Mouse (Mus musculus) Patski (cell line): Measurements from ENCODE around the gene Mmp14. TPM values are rescaled to one million over a fixed set of nuclear protein-coding genes. Genes with fewer than 3 reads are reported as not detected.

Experiments
- ATAC-seq: fragments of 100-300 bp; one replicate; pipeline ENCODE4 v1.8.0; 2021
- CTCF ChIA-PET: fragments of 350-600 bp; sonication (Branson Sonifier 250); formaldehyde crosslinking; loops from one replicate; lab custom pipeline; 2022; ENCODE audit warnings: inconsistent platforms; lab: Charles Lee
- POLR2A ChIA-PET: fragments of 350-600 bp; sonication (Branson Sonifier 250); formaldehyde crosslinking; loops from one replicate; lab custom pipeline; 2022; ENCODE audit warnings: antibody characterized with exemption, inconsistent platforms; lab: Charles Lee
- DNase-seq: peaks from one replicate; pipeline ENCODE4 v3.0.0-alpha.2; 2011; ENCODE audit warnings: low read depth, low spot score
- H3K27me3 ChIP-seq: fragments of 371-371 bp; one replicate; pipeline ENCODE4 v1.5.1; 2021
- CTCF ChIP-seq: fragments of 100-300 bp; IDR thresholded peaks from one replicate; pipeline ENCODE4 v1.5.1; 2021
- in situ Hi-C: fragments of 300-500 bp; cut with MboI; formaldehyde crosslinking; loops from 3 replicates; pipeline ENCODE4 v1.11.1; 2018; ENCODE audit warnings: low pct_unique_long_range_greater_than_20kb, mixed read lengths
- polyA plus RNA-seq: library from polyadenylated mRNA; unstranded; gene quantifications from one replicate; pipeline ENCODE4 v1.2.3, GENCODE M21; 2021

The Mmp14 gene
- polyA plus RNA-seq, 1 experiment from 2014 or later, result 35.9 TPM

GRCm38 (mm10) chr14:54443712-54444618 lies 12.6 kb downstream of the Mmp14 start:
- no peak for TF ChIP-seq CTCF
- H3K27me3 ChIP-seq, result no peaks in the 10 kb centered on the region
- ChIA-PET POLR2A (interaction anchor here (0.6 kb wide), 1 partner anchor 76 kb away, joined by 4 read pairs; no protein-coding TSS in a partner anchor), CTCF (interaction anchor here (1.0 to 2.2 kb wide), 2 partner anchors 205 to 253 kb away, joined by 3 to 5 read pairs; no protein-coding TSS in a partner anchor)
- in situ Hi-C loops, result no loop called here
- ATAC-seq (no peak), DNase-seq (no peak)

DNA sequence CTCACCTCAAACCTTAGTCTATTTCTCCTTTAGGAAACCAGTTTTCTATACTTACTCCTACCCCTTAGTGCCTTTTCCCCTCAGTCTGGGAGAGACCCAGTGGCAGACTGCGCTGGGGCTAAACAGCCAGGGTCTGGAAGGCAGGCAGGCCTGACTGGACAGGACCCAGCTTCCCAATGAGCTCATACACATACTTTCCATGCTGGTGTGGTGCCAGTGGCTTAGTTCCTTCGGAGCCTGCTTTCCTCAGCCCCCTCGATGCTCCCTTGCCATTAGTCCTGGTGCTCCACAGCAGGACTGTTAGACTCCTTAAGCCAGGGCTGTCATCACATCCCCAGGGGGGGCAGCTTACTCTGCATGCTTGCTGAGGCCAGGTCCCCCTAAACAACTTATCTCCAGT lies 14.1 kb downstream of the Mmp14 start:
- DNase-seq (no peak), ATAC-seq (peak; percentile 52)
- no peaks in the 10 kb centered on the region for H3K27me3 ChIP-seq
- CTCF ChIA-PET, result interaction anchor here (1.0 to 2.2 kb wide), 2 partner anchors 17 to 206 kb away, joined by 3 to 5 read pairs; no protein-coding TSS in a partner anchor
- in situ Hi-C loops, result no loop called here
- POLR2A ChIA-PET, result interaction anchor here (0.5 to 1.2 kb wide), 2 partner anchors 11 to 213 kb away, joined by 3 to 5 read pairs; no protein-coding TSS in a partner anchor
- no peak for TF ChIP-seq CTCF

DNA sequence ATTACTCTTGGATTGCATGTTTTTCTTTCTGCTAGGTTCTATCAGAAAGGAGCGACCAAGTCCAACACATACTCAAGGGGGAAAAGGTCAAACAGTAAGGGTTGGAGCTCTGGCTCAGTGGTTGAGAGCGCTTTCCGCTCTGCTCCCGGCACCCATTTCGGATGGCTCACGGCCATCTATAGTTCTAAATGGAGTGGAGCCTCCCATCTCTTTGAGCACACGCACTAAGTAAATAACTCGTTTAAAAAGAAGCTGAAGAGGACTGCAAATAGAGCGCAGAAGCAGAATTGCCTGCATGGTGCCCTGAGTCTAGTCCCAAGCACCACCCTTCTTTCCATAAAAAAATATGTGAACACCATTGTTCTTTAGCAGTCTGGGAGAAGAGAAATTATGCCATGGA lies 22.2 kb downstream of the Mmp14 start:
- ChIA-PET CTCF (interaction anchor here (1.1 to 1.3 kb wide), 2 partner anchors 200 to 226 kb away, joined by 3 to 4 read pairs; no protein-coding TSS in a partner anchor), POLR2A (no interaction called here)
- ATAC-seq (no peak), DNase-seq (no peak)
- TF ChIP-seq CTCF, result no peak
- H3K27me3 ChIP-seq, result no peaks in the 10 kb centered on the region
- in situ Hi-C loops, result loop anchor here (5.0 kb wide), 2 partner anchors 226 to 391 kb away; no protein-coding TSS in a partner anchor

DNA sequence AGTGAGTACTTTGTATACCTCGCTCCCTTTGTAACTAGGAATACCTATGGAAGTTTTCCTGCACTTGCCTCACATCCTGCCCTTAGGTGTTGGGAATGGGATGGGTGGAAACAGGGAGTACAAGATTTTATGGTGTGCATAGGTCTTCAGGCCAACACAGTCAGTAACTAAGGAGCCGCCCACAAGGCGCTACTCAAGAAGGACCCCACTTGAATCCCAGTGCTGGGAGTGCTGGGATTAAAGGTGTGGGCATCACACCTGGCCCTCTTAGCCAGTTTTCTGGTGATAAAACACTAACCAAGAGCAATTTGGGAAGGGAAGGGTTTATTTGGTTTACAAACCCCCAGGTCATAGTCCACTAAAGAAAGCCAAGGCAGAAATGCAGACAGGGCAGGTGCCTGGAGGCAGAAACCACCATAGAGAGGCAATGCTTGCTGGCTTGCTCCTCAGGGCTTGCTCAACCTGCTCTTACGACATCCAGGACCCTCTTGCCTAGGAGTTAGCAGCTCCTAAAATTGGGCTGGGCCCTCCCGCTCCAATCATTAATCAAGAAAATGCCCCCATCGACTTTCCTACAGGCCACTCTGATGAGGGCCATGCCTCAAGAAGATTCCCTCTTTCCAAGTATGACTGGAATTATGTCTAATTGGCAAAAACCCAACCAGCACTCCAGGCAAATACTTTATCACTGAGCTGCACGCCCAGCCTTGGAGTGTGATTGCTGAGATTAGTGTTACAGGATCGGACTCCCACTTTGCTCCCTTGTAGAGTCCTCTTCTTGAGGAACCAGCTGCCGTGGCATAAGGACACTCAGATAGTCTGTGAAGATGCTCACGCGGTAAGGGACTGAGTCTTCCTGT lies 23.5 kb downstream of the Mmp14 start:
- DNase-seq, result no peak
- POLR2A ChIA-PET, result no interaction called here

GRCm38 (mm10) chr14:54457907-54458569 lies 26.6 kb downstream of the Mmp14 start:
- no peak for TF ChIP-seq CTCF
- ATAC-seq, result no peak
- CTCF ChIA-PET, result interaction anchor here (1.1 kb wide), 1 partner anchor 225 kb away, joined by 3 read pairs; no protein-coding TSS in a partner anchor

More for the DNA sequence above, 23.5 kb downstream of the Mmp14 start:
- TF ChIP-seq CTCF, result no peak
- in situ Hi-C loops, result loop anchor here (5.0 kb wide), 2 partner anchors 228 to 393 kb away; no protein-coding TSS in a partner anchor
- CTCF ChIA-PET, result no interaction called here
- no peaks in the 10 kb centered on the region for H3K27me3 ChIP-seq
- no peak for ATAC-seq

DNA sequence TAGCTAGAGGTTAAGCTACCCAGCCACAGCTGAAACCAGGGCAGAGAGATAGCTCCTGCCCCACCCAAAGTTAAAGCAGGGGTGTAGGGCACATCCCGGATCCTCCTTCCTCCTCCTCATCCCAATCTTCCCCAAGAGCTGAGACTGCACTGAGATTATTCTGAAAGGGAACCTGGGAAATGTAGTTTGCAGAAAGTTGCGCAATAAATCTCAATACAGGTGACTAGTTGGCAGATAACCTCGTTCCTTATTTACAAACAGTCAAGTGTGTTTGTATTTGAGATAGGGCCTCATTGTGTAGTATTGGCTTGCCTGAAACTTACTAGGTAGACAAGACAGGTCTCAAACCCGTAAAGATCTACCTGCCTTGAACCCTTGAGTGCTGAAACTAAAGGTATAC lies 30.7 kb downstream of the Mmp14 start:
- TF ChIP-seq CTCF, result no peak
- ATAC-seq (no peak), DNase-seq (no peak)
- POLR2A ChIA-PET, result no interaction called here
- CTCF ChIA-PET, result no interaction called here
- no peaks in the 10 kb centered on the region for H3K27me3 ChIP-seq
- in situ Hi-C loops, result no loop called here

More at GRCm38 (mm10) chr14:54457907-54458569, 26.6 kb downstream of the Mmp14 start:
- H3K27me3 ChIP-seq, result no peaks in the 10 kb centered on the region
- no peak for DNase-seq
- in situ Hi-C loops, result no loop called here
- POLR2A ChIA-PET, result no interaction called here

GRCm38 (mm10) chr14:54463108-54463958 lies 31.9 kb downstream of the Mmp14 start:
- no peak for ATAC-seq
- no peak for TF ChIP-seq CTCF
- ChIA-PET CTCF (no interaction called here), POLR2A (no interaction called here)
- H3K27me3 ChIP-seq, result no peaks in the 10 kb centered on the region
- no peak for DNase-seq
- in situ Hi-C loops, result no loop called here

DNA sequence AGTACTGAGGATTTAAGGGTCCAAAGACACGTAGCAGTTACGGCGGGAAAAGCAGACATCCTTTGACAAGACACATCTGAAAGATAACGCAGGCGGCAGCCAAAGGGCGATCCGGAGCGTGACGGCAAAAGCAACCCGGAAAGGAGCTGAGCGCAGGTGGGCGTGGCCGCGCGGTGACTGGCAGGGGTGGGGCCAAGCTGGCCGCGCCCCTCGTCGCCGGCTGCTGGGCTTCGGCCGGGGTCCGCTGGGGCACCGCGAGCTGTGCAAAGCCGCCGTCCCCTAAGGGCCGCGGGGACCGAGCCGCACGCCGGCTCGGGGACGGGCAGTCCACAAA lies 32.5 kb downstream of the Mmp14 start, which contains the start of gene Lrp10:
TSS of gene Lrp10 (plus strand) at position 179 of the 334 bp plus-strand sequence.
- DNase-seq (no peak), ATAC-seq (peak; percentile 89)
- in situ Hi-C loops, result no loop called here
- ChIA-PET POLR2A (no interaction called here), CTCF (no interaction called here)
- H3K27me3 ChIP-seq, result no peaks in the 10 kb centered on the region
- no peak for TF ChIP-seq CTCF
